Mouse (Mus musculus) embryonic facial prominence, embryonic 14.5 days (tissue): ENCODE measurements around the gene Sp6. TPM values are rescaled to one million over a fixed set of nuclear protein-coding genes. Genes with fewer than 3 reads are reported as not detected.

Experiments
- ATAC-seq: fragments of 200-750 bp; cut with Nextera tagmentation; 2 replicates; pipeline ENCODE4 v1.8.0; 2017; ENCODE audit warnings: low read depth, moderate number of reproducible peaks, moderate TSS enrichment
- DNase-seq: peaks from one replicate; pipeline ENCODE4 v3.0.0-alpha.2; 2015; ENCODE audit warnings: low spot score
- H3K27ac ChIP-seq: fragments of 300-500 bp; sonication (generic); replicated peaks from 2 replicates; pipeline ENCODE4 v1.5.1; 2014; ENCODE audit warnings: low read depth, mild to moderate bottlenecking, low read length, moderate library complexity
- H3K27me3 ChIP-seq: fragments of 300-500 bp; sonication (generic); replicated peaks from 2 replicates; pipeline ENCODE4 v1.6.1; 2014; ENCODE audit warnings: low read length; ENCODE audit not compliant: control insufficient read depth, insufficient read depth
- H3K36me3 ChIP-seq: fragments of 300-500 bp; sonication (generic); 2 replicates; pipeline ENCODE4 v1.6.1; 2014; ENCODE audit warnings: low read length, mixed read lengths; ENCODE audit not compliant: control insufficient read depth, insufficient read depth
- H3K4me1 ChIP-seq: fragments of 300-500 bp; sonication (generic); 2 replicates; pipeline ENCODE4 v1.6.1; 2014; ENCODE audit warnings: antibody characterized with exemption, low read length; ENCODE audit not compliant: control insufficient read depth, insufficient read depth
- H3K4me2 ChIP-seq: fragments of 300-500 bp; sonication (generic); 2 replicates; pipeline ENCODE4 v1.6.1; 2014; ENCODE audit warnings: low read depth, mild to moderate bottlenecking, low read length, moderate library complexity, mixed read lengths
- H3K4me3 ChIP-seq: fragments of 300-500 bp; sonication (generic); 2 replicates; pipeline ENCODE4 v1.5.1; 2014; ENCODE audit warnings: low read depth, mild to moderate bottlenecking, low read length
- H3K9ac ChIP-seq: fragments of 300-500 bp; sonication (generic); 2 replicates; pipeline ENCODE4 v1.6.1; 2014; ENCODE audit warnings: low read depth, mild to moderate bottlenecking, low read length, moderate library complexity, mixed read lengths
- H3K9me3 ChIP-seq: fragments of 300-500 bp; sonication (generic); 2 replicates; pipeline ENCODE4 v1.6.1; 2016; ENCODE audit warnings: low read length; ENCODE audit not compliant: control insufficient read depth
- WGBS: fragments of 180-500 bp; shearing (Covaris S2); extraction: QIAGEN DNeasy Blood & Tissue Kit; methylation state at CpG from one replicate; pipeline ENCODE4 v1.1.7; 2014; 5-methylcytosine and 5-hydroxymethylcytosine counted together
- polyA plus RNA-seq: library from polyadenylated mRNA; unstranded; fragments of >200 nt; fragmentation: Nextera tagmentation; extraction: Ambion mirVana; gene quantifications from 2 replicates; pipeline ENCODE4 v1.2.1, GENCODE M21; 2014

The Sp6 gene
- polyA plus RNA-seq, 1 experiment from 2014 or later = 2.1 TPM

DNA sequence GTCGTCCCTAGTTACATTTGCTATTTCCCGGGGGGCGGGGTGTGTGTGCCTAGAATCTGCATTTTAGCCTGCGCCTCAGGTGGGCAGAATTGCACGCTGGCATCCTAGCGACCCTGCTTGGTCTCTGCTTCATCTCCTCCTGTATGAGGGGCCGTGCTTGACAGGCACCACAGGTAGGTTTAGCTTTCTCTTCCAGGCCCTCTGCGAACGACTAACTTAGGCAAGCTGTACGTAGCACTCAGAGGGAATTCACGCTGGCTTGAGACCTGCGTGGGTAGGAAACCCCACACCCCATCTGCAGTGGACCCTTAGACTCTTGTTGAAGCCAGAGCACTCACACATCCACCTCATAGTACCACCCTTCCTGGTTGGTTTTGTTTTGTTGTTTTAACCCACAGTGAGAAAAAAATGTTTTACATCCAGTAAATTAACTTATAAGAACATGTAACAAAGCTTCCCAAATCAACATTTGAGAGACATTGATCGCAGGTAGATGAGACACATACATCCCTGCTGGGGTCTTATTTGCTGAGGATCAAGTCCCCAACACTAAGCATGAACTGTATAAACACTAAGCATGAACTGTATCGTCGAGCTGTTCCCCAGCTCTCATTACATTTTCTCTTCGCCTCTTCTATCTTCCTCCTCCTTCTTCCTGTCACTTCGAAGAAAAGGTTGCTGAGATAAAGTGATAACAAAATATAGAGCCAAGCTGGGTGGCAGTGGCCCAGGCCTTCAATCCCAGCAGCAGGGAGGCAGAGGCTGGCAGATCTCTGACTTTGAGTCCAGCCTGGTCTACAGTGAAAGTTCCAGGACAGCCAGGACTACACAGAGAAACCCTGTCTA, 34.6 kb upstream of the Sp6 start:
- no peak for DNase-seq
- Histone ChIP-seq H3K4me2 (peak overlapping the region; percentile 91), H3K9me3 (no peaks in the 10 kb centered on the region), H3K27ac (peak overlapping the region; percentile 86), H3K4me1 (peaks cover 29% of the 10 kb centered on the region), H3K4me3 (peak overlapping the region; percentile 96), H3K36me3 (no peaks in the 10 kb centered on the region), H3K9ac (peak overlapping the region; percentile 72), H3K27me3 (no peaks in the 10 kb centered on the region)
- WGBS = 28% methylated on average over 17 of the region's 17 CpGs
- ATAC-seq = no peak

DNA sequence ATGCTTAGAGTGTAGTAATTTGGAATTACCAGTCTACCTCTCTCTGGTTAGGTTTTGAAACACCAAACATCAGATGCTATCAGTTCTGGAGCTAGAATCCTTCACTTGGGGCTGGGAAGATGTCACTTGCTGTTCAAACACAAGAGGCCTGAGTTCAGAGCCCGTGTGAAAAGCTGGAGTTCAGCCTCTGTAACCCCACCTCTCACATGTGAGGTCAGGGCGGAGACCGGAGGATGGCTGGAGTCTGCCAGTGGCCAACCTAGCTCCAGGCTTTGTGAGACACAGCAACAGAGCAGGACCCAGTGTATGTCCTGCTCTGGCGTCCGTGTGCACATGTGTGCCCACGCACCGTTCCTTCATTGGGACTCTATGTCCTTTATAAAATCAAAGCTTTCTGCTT, 33.9 kb upstream of the Sp6 start:
- Histone ChIP-seq H3K36me3 (no peaks in the 10 kb centered on the region), H3K4me3 (no peak overlapping the region), H3K27ac (no peak overlapping the region), H3K27me3 (no peaks in the 10 kb centered on the region), H3K9me3 (no peaks in the 10 kb centered on the region), H3K4me2 (no peak overlapping the region), H3K4me1 (peaks cover 23% of the 10 kb centered on the region), H3K9ac (no peak overlapping the region)
- 80% methylated on average over 7 of the region's 7 CpGs for WGBS
- ATAC-seq (no peak), DNase-seq (no peak)

- Histone ChIP-seq H3K27me3 (no peaks in the 10 kb centered on the region), H3K4me2 (no peak overlapping the region), H3K27ac (no peak overlapping the region), H3K36me3 (no peaks in the 10 kb centered on the region), H3K4me3 (no peak overlapping the region), H3K9me3 (no peaks in the 10 kb centered on the region), H3K9ac (no peak overlapping the region), H3K4me1 (peaks cover 20% of the 10 kb centered on the region)
- DNase-seq = no peak
- no peak for ATAC-seq
- WGBS = 68% methylated on average over 5 of the region's 5 CpGs
These were observed 33.2 kb upstream of the Sp6 start for GRCm38 (mm10) chr11:96980021-96980420.

GRCm38 (mm10) chr11:96981461-96981860, 31.7 kb upstream of the Sp6 start:
- H3K9ac ChIP-seq = no peak overlapping the region
- ATAC-seq (no peak), DNase-seq (no peak)
- H3K36me3 ChIP-seq = no peaks in the 10 kb centered on the region
- H3K4me2 ChIP-seq = no peak overlapping the region
- H3K27ac ChIP-seq = no peak overlapping the region
- 65% methylated on average over 14 of the region's 15 CpGs for WGBS
- H3K4me3 ChIP-seq = no peak overlapping the region
- H3K27me3 ChIP-seq = peaks cover 6% of the 10 kb centered on the region; the same call in 1 of the 2 replicates
- H3K9me3 ChIP-seq = no peaks in the 10 kb centered on the region
- H3K4me1 ChIP-seq = peaks cover 8% of the 10 kb centered on the region

DNA sequence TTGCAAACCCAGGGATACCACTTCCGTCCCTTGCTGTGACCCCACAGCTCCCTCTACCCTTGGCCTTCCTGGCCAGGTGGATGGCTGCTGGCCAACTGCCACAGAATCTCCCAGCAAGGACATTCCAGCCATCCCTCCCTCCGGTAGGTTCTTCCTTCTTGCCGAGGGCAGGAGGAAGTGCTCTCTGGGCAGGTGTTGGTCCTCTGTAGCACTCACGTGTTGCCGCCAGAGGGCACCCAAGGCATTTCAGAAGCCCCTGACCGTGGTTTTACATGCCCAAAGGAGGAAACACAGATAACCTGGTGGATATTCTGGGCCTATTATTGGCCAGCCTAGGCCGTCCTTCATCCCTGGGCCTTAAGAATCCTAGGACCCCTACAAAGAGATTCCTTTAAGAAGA, 30.8 kb upstream of the Sp6 start:
- ATAC-seq (no peak), DNase-seq (peak; percentile 82)
- no peak overlapping the region for H3K27ac ChIP-seq
- H3K9me3 ChIP-seq = no peaks in the 10 kb centered on the region
- no peak overlapping the region for H3K9ac ChIP-seq
- peaks cover 5% of the 10 kb centered on the region; the same call in 1 of the 2 replicates for H3K4me1 ChIP-seq
- H3K36me3 ChIP-seq = no peaks in the 10 kb centered on the region
- H3K27me3 ChIP-seq = peaks cover 10% of the 10 kb centered on the region; the same call in 1 of the 2 replicates
- 6% methylated on average over 5 of the region's 7 CpGs for WGBS
- H3K4me2 ChIP-seq = no peak overlapping the region
- no peak overlapping the region for H3K4me3 ChIP-seq

- H3K4me2 ChIP-seq = no peak within 1 kb of the TSS
- H3K9ac ChIP-seq = no peak within 1 kb of the TSS
- 66% methylated on average over 7 of the region's 7 CpGs for WGBS
- no peaks in the 10 kb centered on the region for H3K36me3 ChIP-seq
- no peak within 1 kb of the TSS for H3K27ac ChIP-seq
- DNase-seq (no peak), ATAC-seq (no peak)
- H3K27me3 ChIP-seq = peaks cover 10% of the 10 kb centered on the region; the same call in 1 of the 2 replicates
- H3K9me3 ChIP-seq = no peaks in the 10 kb centered on the region
- no peak within 1 kb of the TSS for H3K4me3 ChIP-seq
- H3K4me1 ChIP-seq = peaks cover 7% of the 10 kb centered on the region; the same call in 1 of the 2 replicates
These were observed 30.3 kb upstream of the Sp6 start, which contains the start of gene Sp2 for GRCm38 (mm10) chr11:96982859-96983258. Gene Sp2 (minus strand): TSS chr11:96982959.

DNA sequence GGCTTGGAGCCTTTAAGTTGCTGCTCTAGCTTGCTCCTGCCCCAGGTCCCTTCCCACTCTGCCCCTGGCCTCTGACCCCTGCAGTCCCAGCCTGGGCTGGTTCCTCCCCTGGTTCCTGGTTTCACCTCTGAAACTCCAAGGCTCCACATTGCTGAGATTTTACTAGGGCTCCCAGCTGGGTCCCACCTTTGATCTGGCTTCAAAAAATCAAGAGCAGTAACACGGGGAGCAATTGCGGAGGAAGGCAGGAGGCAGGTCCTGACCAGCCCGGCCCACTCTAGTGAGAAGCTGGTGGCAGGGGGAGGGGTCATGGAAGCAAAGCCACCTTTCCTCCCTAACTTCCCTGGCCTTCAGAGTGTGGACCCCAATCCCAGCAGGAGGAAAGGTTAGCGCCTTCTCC, 28.3 kb upstream of the Sp6 start:
- H3K4me1 ChIP-seq = peaks cover 7% of the 10 kb centered on the region; the same call in 1 of the 2 replicates
- no peak for DNase-seq
- H3K27ac ChIP-seq = no peak overlapping the region
- H3K36me3 ChIP-seq = no peaks in the 10 kb centered on the region
- H3K4me2 ChIP-seq = no peak overlapping the region
- no peak overlapping the region for H3K9ac ChIP-seq
- no peak for ATAC-seq
- 18% methylated on average over 4 of the region's 4 CpGs for WGBS
- H3K4me3 ChIP-seq = no peak overlapping the region
- H3K9me3 ChIP-seq = no peaks in the 10 kb centered on the region
- peaks cover 10% of the 10 kb centered on the region; the same call in 1 of the 2 replicates for H3K27me3 ChIP-seq

DNA sequence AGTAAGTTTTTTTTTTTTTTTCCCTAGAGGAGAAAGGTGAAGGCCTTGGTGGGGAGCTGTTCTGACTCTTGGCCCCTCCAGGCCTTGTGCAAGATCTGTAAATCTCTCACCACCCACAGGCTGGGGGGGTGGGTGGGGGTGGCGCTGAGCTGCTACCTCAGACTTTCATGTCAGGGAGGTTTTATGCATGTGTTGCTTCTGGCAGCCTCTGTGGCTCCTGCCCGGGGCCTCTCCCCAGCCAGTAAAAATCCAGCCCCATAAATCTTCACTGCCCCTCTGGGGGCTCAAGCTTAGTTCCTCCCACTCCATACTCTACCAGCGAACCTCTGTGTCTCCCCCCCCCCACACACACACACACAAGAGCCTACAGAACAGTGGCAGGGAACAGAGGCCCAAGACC, 26.7 kb upstream of the Sp6 start:
- H3K4me2 ChIP-seq = no peak overlapping the region
- ATAC-seq (no peak), DNase-seq (no peak)
- no peak overlapping the region for H3K27ac ChIP-seq
- no peaks in the 10 kb centered on the region for H3K9me3 ChIP-seq
- H3K36me3 ChIP-seq = no peaks in the 10 kb centered on the region
- WGBS = 40% methylated on average over 3 of the region's 3 CpGs
- no peak overlapping the region for H3K9ac ChIP-seq
- H3K4me1 ChIP-seq = peaks cover 7% of the 10 kb centered on the region; the same call in 1 of the 2 replicates
- no peak overlapping the region for H3K4me3 ChIP-seq
- H3K27me3 ChIP-seq = peaks cover 10% of the 10 kb centered on the region; the same call in 1 of the 2 replicates
